Mouse (Mus musculus): ENCODE measurements around the gene Mybph.
"Not testable (repeated sequence)": the region's sequence is repeated elsewhere in the genome, so short reads cannot be mapped to it uniquely, and the experiment has no call there.

The Mybph gene

DNA sequence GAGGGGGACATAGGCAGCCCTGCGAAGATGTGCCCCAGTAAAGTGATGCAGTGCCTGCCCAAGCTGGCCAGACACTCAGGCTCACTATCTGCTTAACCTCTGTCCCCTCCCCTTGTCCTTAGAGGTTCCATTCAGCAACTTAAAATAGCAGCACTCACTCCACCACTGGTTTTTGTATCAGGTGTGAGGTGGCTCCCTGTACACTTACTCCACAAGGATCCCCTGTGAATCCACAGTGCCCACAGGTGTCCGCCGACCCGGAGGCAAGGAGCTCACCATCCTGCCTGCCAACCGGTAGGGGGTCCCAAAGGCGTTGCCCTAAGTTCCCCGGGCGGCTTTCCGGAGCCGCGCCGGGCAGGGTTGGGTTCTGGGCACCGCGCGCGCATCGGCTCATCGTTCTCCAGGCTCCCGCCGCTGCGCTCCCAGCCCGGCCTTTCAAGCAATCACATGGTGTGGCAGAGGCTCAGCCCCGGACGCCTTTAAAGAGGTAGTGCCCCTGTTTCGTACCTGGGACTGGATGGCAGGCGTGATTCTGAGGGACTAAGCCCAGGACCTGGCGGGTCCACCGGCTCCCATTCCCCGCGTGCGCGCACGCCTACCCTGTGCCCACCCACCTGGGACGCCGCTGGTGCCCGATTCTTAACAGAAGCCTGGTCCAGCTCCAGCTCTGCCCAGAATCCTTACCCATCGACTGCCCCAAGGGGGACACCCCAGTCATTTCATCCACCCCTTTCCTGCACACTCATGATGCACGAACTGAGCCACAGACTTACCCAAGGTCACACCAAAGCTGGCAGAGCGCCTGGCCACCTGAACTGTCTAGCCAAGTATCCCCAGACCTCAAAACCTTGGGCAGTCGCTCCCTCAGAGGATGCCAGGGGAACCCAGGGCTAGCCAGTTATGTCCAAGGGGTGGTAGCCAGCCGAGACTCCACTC, 41.5 kb downstream of the Mybph start:
- DNase-seq: peak; percentile 79

DNA sequence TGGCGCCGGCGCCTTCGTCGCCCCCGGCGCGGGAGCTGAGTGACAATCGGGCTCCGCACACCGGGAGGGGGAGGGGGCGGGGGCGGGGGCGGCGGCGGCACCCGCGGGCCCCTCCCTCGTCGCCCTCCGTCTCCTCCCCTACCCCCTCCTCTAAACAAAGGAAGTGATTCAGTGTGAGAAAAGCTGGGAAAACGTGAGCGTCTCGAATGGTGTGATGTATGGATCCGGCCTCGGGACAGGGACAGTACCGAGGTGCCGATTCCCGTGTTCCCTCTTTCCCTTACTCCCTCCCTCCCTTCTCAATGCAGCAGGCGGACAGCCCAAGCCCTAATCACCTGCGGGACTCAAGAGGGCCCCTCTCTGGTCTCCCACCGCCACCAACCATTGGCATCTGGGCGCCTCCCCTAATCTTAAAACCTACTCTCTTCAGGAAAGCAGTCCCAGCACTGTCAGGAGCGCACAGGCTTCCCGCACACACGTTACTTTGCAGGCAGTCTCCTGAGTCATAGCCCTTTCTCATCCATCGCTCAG, 42.2 kb downstream of the Mybph start, which contains the start of gene Adora1:
Gene Adora1 (minus strand): TSS at position 41 of the 531 bp plus-strand sequence.
- DNase-seq: peak; percentile 51

DNA sequence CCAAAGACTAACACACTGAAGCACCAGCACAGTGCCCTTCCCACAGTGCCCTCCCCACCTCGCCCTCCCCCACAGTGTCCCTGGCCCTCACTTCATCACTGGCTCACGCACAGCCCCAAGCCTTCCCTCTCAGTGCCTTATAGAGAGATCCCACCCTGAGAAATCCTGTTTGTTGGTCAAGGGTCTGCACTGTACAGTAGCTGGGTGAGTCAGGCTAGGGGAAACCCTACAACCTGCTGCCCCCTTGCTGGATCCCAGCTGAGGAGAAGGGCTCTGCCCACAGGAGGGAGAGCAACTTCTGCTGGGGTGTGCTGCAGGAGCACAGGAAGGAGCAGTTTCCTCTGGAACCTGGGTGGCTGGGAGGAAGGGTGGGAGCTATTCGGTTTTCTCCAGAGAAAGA, 42.9 kb downstream of the Mybph start:
- DNase-seq: no peak

DNA sequence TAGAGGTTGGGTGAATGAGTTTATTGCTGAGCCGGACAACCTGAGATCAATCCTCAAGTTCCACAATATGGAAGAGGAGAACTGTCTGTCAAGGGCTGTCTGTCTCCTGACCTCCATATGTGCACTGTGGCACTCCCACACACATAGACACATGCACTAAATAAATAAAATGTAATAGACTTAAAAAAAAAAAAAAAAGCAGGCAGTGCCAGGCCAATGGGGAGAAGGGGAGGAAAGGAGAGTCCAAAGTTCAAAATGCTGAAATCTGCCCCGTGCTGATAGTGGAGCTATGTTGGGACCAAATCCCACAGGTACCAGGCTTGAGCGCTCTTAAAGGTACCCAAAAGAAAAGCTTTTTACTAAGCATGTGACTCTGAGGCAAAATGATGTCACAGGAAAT, 44.2 kb downstream of the Mybph start:
- no peak for DNase-seq

DNA sequence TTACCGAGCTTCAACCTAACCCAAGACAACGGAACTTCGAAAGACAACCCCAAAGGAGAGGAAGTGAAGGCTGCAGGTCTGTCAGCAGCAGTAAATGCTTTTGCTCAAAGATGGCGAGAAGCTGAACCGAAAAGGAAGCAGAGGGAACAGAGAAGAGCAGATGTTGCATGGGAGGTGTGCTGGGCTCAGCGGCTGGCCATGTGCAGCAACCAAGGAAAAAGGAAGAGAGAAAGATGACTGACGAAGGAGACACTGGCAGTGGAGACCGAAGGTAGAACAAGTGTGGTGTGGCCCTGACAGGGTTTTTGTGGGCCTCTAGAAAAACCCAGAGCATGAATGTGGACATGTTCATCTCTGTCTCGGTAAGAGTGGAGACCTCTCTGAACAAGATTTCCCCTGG, 47.5 kb downstream of the Mybph start:
- peak; percentile 72 for DNase-seq

DNA sequence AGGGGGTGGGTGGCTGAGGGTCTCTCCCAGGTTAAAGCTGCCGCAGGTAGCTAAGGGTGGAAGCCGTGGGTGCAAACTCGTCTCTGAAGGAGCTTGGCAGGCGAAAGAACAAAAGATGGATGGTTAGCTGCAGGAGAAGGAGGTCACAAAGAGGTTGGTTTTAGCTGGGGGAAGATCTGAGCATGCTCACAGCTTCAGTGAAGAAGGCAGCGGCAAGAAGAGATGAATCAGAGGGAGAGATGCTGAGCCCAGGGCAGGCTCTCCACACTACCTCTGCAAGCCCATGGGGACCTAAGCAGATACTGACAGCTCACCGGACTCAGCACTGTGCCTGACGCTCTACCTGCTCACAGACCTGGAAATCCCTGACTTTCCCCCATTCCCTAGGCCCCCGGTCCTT, 48.0 kb downstream of the Mybph start:
- DNase-seq: peak; percentile 43

DNA sequence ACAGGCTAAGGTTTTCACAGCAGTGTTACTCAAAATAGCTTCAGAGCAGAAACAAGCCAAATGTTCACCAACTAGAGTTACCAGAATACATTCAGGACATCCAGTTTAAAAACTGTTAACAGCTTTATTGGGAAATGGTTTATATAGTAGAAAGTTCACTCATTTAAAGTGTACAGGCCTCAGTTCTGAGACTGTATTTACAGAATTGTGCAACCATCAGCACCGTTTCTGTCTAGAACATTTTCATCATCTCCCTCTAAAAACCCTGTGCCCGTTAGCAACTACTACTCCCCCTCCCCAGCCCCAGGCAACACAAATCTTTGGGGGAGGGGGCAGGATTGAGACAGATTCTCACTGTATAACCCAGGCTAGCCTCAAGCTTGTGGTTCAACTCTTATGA, 49.0 kb downstream of the Mybph start:
- no peak for DNase-seq

DNA sequence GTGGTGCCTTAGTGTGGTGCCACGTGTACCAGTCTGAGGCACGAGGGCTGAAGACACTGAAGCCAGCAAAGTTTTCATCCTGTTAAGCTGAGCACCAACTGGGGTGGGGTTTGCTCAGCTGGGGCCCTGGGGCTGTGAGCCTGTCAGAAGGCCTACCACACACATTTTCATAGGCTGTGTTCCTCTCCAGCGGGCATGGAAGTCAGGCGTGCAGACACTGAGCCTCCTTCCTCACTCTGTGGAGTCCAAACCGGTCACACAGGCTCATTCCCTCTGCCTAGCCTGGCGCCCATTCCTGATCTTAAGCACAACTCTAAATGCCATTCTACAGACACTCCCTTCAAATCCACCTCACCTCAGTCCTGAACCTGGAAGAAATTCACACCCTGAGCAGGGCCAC, 50.3 kb downstream of the Mybph start:
- DNase-seq: no peak

DNA sequence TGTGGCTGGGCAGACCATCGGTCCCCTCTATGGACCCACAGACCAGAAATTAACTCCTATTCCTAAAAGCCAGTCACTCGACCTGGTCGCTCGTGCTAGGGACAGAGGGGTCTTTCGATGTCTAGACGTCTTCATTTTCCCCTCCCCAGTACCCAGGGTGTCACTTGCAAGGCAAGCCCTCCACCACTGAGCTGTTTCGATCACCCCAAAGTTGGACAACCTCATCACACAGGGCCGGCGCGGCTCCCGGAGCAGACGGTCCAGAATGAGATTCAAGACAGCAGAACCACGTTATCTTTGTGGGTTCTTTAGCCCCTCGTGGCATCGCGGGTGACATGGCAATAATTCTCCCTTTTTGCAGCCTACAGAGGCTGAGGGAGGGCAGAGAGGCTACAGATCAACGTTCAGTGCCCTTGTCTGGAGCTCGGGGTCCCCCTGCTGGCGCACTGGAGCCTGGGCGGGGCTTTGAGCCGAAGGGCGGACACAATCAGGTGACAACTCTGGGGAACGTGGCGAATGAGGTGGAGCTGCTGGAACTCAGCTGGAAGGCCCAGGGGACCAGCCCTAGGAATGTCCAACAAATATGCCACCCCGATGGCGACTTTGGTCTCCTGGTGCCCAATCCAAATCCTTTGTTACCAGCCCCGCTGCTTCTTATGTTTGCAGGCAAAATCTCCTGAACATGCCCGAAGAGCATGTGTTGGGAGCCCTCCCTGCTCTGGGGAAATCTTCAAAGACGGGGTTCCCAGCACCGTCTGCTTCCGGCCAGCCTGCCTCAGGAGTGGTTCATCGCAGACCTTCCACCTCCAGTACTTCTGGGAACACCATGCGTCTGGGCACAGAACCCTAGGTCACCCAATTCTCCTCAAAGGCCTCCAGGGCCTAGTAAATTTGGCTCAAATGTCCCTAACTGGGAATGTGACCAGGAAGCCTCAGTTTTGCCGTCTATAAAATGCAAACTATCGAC, 51.0 kb downstream of the Mybph start:
- DNase-seq: peak; percentile 93

DNA sequence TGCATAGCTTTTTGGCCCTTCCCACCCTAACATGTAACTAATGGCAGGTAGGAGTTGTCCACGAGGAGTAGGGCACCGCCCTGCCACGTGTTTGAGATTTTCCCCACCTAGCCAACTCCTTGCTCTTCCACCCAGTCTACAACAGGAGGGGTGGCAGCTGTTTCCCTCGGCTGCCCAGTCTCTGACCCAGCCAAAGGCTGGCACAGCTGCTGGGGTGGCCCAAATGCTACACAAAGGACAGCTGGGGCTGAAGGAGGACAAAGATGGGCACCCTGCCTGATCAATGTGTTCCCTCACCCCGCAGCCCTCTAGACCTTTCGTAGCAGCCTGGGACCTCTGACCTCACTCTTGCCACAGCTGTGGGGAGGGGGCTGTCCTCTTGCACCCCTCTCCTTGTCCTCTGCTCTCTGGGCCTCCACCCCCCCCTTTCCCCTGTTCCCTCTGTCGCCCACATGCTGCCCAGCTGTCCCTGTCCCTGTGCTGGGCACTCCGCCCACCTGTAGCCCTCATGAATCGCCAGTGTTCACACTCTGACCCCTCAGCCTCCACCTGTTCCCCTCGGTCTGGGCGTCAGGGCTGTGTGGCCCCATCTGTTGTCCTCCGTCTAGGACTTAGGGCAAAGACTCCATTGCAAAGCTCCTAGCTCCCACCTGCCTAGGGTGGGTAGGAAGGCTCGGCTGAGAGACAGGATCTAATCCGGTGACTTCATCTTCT, 51.9 kb downstream of the Mybph start:
- DNase-seq: no peak

DNA sequence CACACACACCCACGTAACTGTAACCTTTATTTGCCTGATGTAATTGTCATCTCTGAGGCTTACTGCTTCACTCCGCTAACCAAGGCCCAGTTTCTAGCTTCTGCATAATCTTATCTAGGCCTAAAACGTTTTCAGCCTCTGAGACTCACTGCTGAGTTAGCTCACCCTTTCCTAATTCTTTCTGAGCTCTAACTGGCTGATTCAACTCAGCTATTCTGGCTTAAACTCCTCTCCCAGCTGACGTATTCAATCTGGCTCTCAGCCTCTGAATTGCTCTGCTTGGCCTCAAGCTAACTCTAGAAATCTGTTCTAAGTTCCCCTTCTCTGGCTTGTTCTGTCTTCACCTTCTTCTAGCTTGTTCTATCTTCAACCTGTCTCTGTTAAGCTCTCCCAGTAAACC, 53.3 kb downstream of the Mybph start:
- DNase-seq: no peak

DNA sequence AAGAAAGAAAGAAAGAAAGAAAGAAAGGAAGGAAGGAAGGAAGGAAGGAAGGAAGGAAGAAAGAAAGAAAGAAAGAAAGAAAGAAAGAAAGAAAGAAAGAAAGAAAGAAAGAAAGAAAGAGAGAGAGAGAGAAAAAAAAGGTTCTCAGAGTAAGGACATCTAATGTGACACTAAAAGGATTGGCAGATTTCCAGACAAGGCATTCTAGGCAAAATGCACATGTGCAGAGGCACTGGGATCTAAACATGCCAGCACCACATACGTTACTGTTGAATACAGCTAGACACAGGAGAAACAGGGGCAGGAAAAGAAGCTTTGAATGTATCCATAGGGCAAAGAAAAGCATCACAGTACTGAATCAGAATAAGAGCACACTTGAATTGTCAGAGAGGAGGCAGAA, 56.4 kb downstream of the Mybph start:
- not testable (repeated sequence) for DNase-seq
